Mouse (Mus musculus): ENCODE data around the gene Pacsin1.

The Pacsin1 gene

DNA sequence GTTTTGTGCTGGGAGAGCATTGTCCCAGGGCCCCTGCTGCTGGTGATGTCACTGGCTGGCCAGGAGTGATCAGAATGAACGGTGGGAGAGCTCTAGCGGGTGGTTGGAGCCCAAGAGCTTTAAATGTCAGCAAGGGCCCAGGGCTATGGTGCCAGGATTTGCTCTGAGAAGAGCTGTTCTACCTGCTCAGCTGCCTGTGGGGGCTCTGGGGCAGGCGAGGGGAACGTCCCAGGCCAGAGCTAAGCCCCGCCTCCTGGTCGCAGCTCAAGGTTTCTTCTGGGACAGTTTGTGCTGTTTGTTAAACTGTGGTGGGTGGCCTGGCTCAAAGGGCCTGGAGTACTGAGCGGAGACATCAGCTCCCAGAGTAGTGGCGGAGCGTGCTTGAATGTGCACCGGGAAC is 70.1 kb downstream of the Pacsin1 start:
- DNase-seq (ENCODE audit: low spot score), result no peak

DNA sequence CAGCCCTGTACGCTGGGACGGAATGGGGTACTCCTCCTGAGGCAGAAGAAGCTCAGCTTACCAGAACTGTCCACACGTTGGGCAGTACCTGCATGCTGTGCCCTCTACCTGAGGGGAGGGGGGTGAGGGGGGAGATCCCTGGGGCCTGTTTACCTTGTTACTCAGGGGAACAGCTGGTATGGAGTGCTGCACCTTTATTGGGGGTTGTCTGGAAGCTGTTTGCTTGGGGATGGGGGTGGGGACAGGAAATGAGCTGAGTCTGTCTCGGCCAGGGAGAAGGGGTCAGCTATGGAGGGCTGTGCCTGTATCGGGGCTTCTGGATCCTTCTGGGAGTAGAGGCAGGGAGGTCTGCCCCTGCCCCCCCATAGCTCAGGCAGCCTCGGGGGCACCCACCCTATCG is 71.2 kb downstream of the Pacsin1 start:
- DNase-seq (ENCODE audit: low spot score), result no peak

DNA sequence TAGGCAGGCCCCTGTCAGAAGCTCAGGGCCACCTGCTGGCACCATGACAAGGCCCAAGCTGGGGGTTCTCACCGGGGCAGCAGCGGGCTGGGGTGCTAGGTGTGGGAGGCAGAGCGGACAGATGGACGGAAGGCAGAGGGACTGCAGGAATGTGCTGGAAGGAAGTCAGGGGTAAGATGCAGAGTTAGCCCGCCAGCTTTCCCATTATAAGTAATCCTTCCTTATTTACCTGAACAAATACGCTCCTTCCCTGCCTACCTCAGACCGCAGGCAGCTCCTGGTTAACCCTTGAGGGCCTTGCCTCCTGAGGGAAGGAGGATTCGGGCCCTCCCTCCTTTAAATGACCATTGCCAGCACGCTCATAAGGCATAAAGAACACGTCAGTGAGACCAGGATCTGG is 73.5 kb downstream of the Pacsin1 start, which contains the start of gene Spdef:
TSS of gene Spdef (minus strand) at position 186 of the 400 bp plus-strand sequence.
- DNase-seq (ENCODE audit: low spot score), result no peak

DNA sequence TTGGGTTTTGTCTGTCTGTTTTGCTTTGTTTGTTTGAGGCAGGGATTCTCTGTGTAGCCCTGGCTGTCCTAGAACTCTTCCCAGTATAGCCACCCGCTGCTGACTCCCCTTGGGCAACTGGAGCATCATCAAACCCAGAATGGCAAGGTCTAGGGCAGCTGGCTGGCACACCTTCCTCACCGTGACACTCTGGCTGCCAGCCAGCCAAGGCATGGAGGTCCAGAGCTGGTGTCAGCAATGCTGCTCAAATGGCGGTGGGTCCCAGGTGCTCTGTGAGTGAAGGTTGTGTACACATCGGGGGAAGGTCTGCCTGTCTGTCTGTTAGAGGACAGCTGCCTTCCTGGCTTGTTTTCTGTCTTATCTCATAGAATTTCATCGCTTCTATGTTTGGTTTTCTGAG is 76.8 kb downstream of the Pacsin1 start:
- DNase-seq (ENCODE audit: low spot score), result no peak

DNA sequence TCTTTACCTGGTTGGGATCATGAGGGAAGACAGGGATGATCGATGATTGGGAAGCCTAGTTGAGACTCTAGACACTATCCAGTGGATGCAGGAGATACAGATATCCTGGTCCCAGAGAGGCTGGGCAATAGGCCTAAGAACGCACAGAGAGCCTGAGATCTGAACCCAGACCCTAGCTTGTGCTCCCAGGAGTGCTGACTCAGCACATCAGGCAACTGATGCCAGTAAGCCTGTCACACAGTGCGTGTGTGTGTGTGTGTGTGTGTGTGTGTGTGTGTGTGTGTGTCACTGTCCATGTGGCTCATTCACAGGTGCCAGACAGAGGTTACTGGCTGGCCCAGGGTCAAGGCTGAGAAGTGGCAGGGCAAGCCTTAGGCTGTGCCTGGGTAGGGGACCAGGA is 77.4 kb downstream of the Pacsin1 start:
- no peak for DNase-seq (ENCODE audit: low spot score)

DNA sequence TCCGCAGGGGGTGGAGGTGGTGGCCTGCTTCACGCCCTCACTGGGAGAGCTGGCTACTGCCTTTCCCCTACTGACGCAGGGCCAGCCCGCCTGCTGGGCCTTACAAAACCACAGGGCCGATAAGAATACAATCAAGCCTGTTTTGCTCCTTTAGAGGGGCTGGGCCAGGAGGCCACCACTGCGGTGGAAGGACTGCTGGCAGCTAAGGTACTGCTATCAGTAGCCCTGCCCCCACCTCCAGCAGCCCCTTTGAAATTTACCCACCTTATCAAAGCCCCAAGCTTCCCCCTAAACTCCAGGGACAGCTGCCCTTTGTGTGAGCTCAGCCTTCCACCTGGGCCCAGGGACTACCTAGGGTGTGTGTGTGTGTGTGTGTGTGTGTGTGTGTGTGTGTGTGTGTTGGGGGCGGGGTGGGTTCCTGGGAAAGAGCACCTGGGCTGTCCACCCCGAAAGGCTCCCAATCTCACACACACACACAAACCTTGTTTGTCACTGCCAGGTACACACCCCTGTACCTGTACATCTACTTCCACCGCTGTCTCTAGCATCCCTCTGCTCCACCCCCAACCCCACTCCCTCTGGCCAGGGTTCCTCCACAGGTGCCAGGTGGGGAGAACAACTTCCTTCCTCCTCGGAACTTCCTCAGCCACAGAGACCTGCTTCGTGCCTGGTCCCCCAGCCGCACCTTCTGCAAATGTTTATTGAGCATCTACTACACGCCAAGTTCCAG is 79.2 kb downstream of the Pacsin1 start:
- no peak for DNase-seq (ENCODE audit: low spot score)

- DNase-seq (ENCODE audit: low spot score), result no peak
These were observed 85.7 kb downstream of the Pacsin1 start for GRCm38 (mm10) chr17:27740961-27741360.

DNA sequence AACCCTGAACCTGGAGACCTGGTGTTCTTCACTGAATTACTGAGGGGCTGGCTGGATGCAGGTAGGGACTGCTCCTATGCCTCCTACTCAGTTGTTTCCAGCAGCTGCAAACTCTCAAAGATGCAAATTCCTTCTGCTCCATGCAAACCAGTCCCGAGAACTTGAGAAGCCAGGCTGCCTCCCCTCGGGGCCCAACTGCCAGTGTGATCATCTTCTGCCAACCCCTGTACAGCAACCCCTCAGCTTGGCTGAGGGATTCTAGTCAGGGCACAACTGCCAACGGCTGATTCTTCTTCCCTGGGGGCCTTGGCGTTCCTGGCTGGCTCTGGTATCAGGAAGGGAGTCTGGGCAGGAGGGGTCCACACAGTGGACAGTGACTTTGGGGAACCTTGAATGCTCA is 91.1 kb downstream of the Pacsin1 start:
- DNase-seq (ENCODE audit: low spot score), result no peak

DNA sequence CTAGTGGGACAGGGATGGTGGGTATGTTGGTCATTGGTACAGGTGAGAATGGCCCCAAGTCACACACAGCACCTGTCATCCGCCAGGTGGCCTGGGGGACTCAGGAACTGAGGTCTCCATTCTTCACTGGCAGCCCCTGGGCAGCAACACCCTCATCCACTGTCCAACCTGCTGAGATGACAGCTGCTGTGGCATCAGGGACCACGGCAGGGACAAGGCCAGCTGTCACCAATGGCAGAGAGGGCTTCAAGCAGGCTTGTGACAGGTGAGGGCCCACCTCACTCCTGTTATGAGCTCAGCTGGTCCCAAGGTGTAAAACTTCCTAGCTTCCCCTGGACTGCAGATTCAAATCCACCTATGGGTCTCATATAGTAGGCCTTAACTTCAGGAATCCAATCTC is 92.8 kb downstream of the Pacsin1 start:
- no peak for DNase-seq (ENCODE audit: low spot score)

DNA sequence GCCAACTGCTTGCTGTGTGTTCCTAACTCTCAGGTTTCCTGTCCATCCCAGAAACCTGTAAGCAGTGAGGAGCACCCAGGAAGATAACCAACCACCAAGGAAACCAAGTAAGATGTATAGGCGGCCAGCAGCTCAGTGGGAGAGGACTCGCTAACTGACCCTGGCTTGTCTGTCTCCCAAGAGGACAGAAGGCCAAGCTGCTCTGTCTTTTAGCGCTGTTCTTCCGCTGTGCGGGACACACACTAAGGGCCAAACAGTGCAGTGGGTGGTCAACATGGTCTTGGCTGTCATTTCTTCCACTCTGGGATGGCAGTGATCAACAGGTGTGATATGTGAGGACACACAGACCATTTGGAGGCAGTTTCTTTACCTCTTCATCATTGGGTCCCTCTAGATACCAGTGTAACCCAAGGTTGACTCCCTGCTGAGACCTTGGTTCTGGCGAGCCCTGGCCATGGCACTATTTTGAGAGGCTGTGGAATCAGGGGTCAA is 95.2 kb downstream of the Pacsin1 start:
- DNase-seq (ENCODE audit: low spot score), result no peak

DNA sequence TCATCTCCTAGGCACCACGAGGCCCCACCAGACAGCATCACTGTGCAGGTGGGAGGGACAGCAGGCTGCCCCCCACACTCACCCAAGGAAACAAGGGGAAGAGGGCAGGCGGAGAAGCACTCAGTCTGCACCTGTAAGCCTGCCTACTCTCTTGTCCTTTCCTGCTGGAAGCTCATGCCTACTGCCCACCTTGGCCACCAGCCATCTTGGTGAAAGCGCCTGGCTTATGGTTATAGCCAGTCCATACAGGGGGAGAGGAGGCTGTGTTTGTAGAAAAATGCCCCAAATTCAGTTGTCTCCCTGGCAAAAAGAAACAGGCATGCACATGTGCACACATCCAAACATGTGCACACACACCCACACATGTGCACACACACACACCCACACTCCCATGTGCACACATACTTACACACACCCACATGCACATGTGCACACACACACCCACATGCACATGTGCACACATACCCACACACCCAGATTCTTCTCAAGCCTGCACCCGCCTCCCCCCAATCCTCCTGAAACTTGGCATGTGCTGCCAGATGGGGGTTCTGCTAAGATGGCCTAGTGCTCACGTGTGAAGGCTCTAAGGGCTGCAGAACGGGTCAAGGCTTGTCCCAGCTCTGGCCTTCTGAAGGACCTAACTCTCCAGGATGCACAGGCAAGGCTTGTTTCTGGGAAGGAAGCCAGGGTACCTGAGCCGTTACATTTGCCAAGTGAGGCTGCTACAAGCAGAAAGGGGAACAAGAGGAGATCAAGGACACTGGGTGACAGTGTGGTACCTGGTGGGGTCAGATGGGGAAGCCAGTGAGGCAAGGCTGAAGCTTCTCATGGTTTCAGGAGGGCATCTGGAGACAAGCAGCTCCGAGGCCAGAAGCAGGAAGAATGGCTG is 96.2 kb downstream of the Pacsin1 start:
- DNase-seq (ENCODE audit: low spot score), result no peak

- DNase-seq (ENCODE audit: low spot score), result no peak
These were observed 104.9 kb downstream of the Pacsin1 start for GRCm38 (mm10) chr17:27760169-27760568.

Data from T-cell, adult 2 months (primary cell).